Mouse (Mus musculus): ENCODE results near the gene Vdr. TPM values are rescaled to one million over a fixed set of nuclear protein-coding genes. Genes with fewer than 3 reads are reported as not detected.

Vdr gene
- total and polyA plus RNA-seq, 2 experiments from 2014 or later = 0.12 to 0.27 TPM

- H3K4me2 ChIP-seq (ENCODE audit: low read depth, low read length, poor library complexity, severe bottlenecking) = peak overlapping the region; percentile 88
- no peaks in the 10 kb centered on the region for H3K27me3 ChIP-seq (ENCODE audit: insufficient read depth, low read length)
- peak; percentile 65 for DNase-seq (ENCODE audit: low spot score)
- TF ChIP-seq CTCF (IDR thresholded peaks at IDR 0.05) = no peak; the same call in 1 of the 2 replicates
- peak overlapping the region; percentile 99 for H3K9ac ChIP-seq (replicated peaks; ENCODE audit: low read length, poor library complexity, severe bottlenecking)
- H3K9me3 ChIP-seq (ENCODE audit: low read length) = no peaks in the 10 kb centered on the region
- H3K4me1 ChIP-seq (ENCODE audit: insufficient read depth, low read length) = peaks cover 24% of the 10 kb centered on the region; the same call in 1 of the 2 replicates
- H3K4me3 ChIP-seq (ENCODE audit: low read depth, low read length) = peak overlapping the region; percentile 85
- H3K27ac ChIP-seq (ENCODE audit: low read depth, low read length) = peak overlapping the region; percentile 97
- under 1% methylated on average over 76 of the region's 84 CpGs for WGBS
- ATAC-seq (ENCODE audit: low FRiP score) = peak; percentile 75
- no peaks in the 10 kb centered on the region for H3K36me3 ChIP-seq (ENCODE audit: insufficient read depth, low read length)
These were observed 79.0 kb downstream of the Vdr start for GRCm38 (mm10) chr15:97831242-97831986.

GRCm38 (mm10) chr15:97830788-97831241 is 79.6 kb downstream of the Vdr start:
- DNase-seq (ENCODE audit: low spot score) (peak; percentile 35), ATAC-seq (ENCODE audit: low FRiP score) (peak; percentile 34)
- H3K4me2 ChIP-seq (ENCODE audit: low read depth, low read length, poor library complexity, severe bottlenecking) = peak overlapping the region; percentile 88
- H3K36me3 ChIP-seq (ENCODE audit: insufficient read depth, low read length) = no peaks in the 10 kb centered on the region
- H3K27me3 ChIP-seq (ENCODE audit: insufficient read depth, low read length) = no peaks in the 10 kb centered on the region
- H3K9ac ChIP-seq (replicated peaks; ENCODE audit: low read length, poor library complexity, severe bottlenecking) = peak overlapping the region; percentile 99
- peak overlapping the region; percentile 85 for H3K4me3 ChIP-seq (ENCODE audit: low read depth, low read length)
- peak; percentile 31 for TF ChIP-seq CTCF (IDR thresholded peaks at IDR 0.05)
- WGBS = 0% methylated on average over 23 of the region's 39 CpGs
- H3K9me3 ChIP-seq (ENCODE audit: low read length) = no peaks in the 10 kb centered on the region
- H3K4me1 ChIP-seq (ENCODE audit: insufficient read depth, low read length) = peaks cover 29% of the 10 kb centered on the region
- H3K27ac ChIP-seq (ENCODE audit: low read depth, low read length) = peak overlapping the region; percentile 97

- Histone ChIP-seq H3K9ac (replicated peaks; ENCODE audit: low read length, poor library complexity, severe bottlenecking) (peak overlapping the region; percentile 99), H3K9me3 (ENCODE audit: low read length) (no peaks in the 10 kb centered on the region), H3K4me3 (ENCODE audit: low read depth, low read length) (peak overlapping the region; percentile 85), H3K27me3 (ENCODE audit: insufficient read depth, low read length) (no peaks in the 10 kb centered on the region), H3K36me3 (ENCODE audit: insufficient read depth, low read length) (no peaks in the 10 kb centered on the region), H3K4me1 (ENCODE audit: insufficient read depth, low read length) (peaks cover 34% of the 10 kb centered on the region), H3K27ac (ENCODE audit: low read depth, low read length) (peak overlapping the region; percentile 97), H3K4me2 (ENCODE audit: low read depth, low read length, poor library complexity, severe bottlenecking) (peak overlapping the region; percentile 88)
- TF ChIP-seq CTCF (IDR thresholded peaks at IDR 0.05) = no peak
- DNase-seq (ENCODE audit: low spot score) = no peak
- ATAC-seq (ENCODE audit: low FRiP score) = no peak
- 14% methylated on average over 12 of the region's 12 CpGs for WGBS
These were observed 80.1 kb downstream of the Vdr start for GRCm38 (mm10) chr15:97830253-97830787.

- no peak for DNase-seq (ENCODE audit: low spot score)
- Histone ChIP-seq H3K36me3 (ENCODE audit: insufficient read depth, low read length) (no peaks in the 10 kb centered on the region), H3K9ac (replicated peaks; ENCODE audit: low read length, poor library complexity, severe bottlenecking) (no peak overlapping the region), H3K27ac (ENCODE audit: low read depth, low read length) (no peak overlapping the region), H3K27me3 (ENCODE audit: insufficient read depth, low read length) (no peaks in the 10 kb centered on the region), H3K4me3 (ENCODE audit: low read depth, low read length) (no peak overlapping the region), H3K4me1 (ENCODE audit: insufficient read depth, low read length) (peaks cover 34% of the 10 kb centered on the region), H3K9me3 (ENCODE audit: low read length) (no peaks in the 10 kb centered on the region), H3K4me2 (ENCODE audit: low read depth, low read length, poor library complexity, severe bottlenecking) (peak overlapping the region; percentile 88)
- TF ChIP-seq CTCF (IDR thresholded peaks at IDR 0.05) = no peak
- no peak for ATAC-seq (ENCODE audit: low FRiP score)
- 59% methylated on average over 2 of the region's 2 CpGs for WGBS
These were observed 81.0 kb downstream of the Vdr start for GRCm38 (mm10) chr15:97829432-97829831.

GRCm38 (mm10) chr15:97828901-97829338 is 81.5 kb downstream of the Vdr start:
- peak overlapping the region; percentile 88; the same call in 1 of the 2 replicates for H3K4me2 ChIP-seq (ENCODE audit: low read depth, low read length, poor library complexity, severe bottlenecking)
- H3K4me3 ChIP-seq (ENCODE audit: low read depth, low read length) = no peak overlapping the region
- no peak overlapping the region for H3K27ac ChIP-seq (ENCODE audit: low read depth, low read length)
- ATAC-seq (ENCODE audit: low FRiP score) = no peak
- H3K36me3 ChIP-seq (ENCODE audit: insufficient read depth, low read length) = no peaks in the 10 kb centered on the region
- peak; percentile 34 for TF ChIP-seq CTCF (IDR thresholded peaks at IDR 0.05)
- H3K9ac ChIP-seq (replicated peaks; ENCODE audit: low read length, poor library complexity, severe bottlenecking) = no peak overlapping the region
- H3K4me1 ChIP-seq (ENCODE audit: insufficient read depth, low read length) = peaks cover 34% of the 10 kb centered on the region
- H3K27me3 ChIP-seq (ENCODE audit: insufficient read depth, low read length) = no peaks in the 10 kb centered on the region
- no peak for DNase-seq (ENCODE audit: low spot score)
- H3K9me3 ChIP-seq (ENCODE audit: low read length) = no peaks in the 10 kb centered on the region
- 67% methylated on average over 5 of the region's 5 CpGs for WGBS

All from midbrain, postnatal 0 days (tissue).